Mouse (Mus musculus) layer of hippocampus, postnatal 25 days (tissue): Measurements from ENCODE around the gene Fkbp15. TPM values are rescaled to one million over a fixed set of nuclear protein-coding genes. Genes with fewer than 3 reads are reported as not detected.

Experiments used
- DNase-seq, 2 experiments: peaks; one replicate each; pipeline ENCODE4 v3.0.0; 2022; ENCODE audit warnings: mixed read lengths in 2 of 2, low spot score in 1 of 2; ENCODE audit errors: extremely low spot score in 1 of 2
- total RNA-seq, 2 experiments: library from RNA; stranded (reverse); gene quantifications; 2 replicates each; pipeline ENCODE4 v1.2.3; 2021

Fkbp15 gene
- total RNA-seq, 2 experiments from 2014 or later, result 38.1 to 44.2 TPM

- no peak for DNase-seq
Observed at GRCm38 (mm10) chr4:62372818-62373520, 12.6 kb upstream of the Fkbp15 start.

DNA sequence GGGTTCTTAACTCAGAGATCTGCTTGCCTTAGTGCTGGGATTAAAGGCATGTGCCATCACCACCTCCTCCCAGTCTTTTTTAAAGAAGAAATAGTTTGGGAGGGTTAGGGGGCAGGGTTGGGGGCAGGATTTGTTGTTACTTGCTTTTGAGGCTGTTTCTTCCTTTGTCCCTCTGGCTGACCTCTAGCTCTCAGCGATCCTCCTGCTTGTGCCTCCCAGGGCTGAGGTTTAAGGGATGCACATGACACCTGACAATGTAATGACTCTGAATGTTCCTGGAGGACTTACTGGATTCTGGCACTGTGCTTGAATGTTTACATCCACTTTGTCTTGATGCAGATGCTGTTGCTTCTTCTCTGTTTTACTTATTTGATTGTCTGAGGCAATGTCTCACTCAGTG, 12.1 kb upstream of the Fkbp15 start:
- no peak for DNase-seq

- no peak for DNase-seq
Observed at GRCm38 (mm10) chr4:62369091-62369490, 8.7 kb upstream of the Fkbp15 start.

- DNase-seq, result no peak
Observed at GRCm38 (mm10) chr4:62367586-62367985, 7.2 kb upstream of the Fkbp15 start.

DNA sequence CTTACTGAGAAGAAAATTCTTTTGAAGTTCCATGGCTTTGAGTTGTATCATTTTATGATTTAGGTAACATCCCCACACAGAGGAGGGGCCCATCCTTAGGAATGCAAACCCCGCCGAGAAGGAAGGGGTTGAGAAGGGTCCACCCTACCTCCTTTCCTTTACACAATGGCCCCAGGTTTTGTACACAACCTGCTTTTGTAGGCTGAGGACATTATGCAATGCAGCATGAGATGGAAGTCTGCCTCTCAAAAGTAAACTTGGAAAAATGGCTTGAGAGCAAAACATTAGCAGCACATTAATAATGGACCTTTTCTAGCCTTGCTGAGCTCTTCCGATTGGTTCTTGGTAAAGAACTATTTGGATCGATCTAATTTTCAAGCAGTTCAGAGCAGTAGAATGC, 5.9 kb upstream of the Fkbp15 start:
- DNase-seq, result no peak

DNA sequence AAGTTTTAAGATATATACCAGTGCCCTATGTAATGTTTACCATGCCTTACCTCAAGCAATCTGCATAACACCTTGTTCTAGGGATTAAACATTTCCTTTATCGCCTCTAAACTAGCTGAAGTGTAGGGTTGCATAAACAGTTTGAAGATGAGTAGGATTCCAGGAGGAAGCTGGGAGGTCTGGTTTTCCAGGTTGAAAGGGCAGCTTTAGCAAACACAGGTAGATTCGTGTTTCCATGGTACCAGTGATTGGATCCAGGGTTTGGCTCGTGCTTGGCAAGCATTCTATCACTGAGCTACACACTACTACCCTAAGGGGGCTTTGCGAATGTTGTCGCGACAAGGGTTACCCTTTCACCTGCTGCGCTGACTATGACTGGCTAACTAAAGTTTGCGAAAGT, 4.0 kb upstream of the Fkbp15 start:
- DNase-seq, result no peak

GRCm38 (mm10) chr4:62362437-62362836, 2.1 kb upstream of the Fkbp15 start:
- DNase-seq, result no peak

- no peak for DNase-seq
Observed at GRCm38 (mm10) chr4:62361997-62362396, 1.6 kb upstream of the Fkbp15 start.

DNA sequence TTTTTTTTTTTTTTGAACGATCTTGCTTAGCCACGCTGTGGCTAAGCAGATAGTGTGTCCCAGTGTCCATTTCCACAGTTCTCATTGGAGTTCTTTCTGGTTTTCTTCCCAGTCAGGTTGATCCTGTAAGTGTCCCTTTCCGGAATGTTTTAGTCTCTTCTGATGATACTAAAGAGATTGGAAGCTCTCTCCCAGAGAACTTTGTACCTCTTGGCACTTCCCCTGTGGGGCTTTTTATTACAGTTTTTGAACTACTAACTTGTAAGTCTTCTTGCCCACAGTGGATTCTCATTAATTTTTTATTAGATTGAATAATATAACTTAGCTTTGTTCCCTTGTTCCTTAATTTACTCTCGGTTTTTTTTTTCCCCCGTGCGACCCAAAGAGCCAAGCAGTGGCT, 1.2 kb upstream of the Fkbp15 start:
- DNase-seq, result no peak

- DNase-seq, result no peak
Observed at GRCm38 (mm10) chr4:62360805-62361455, 582 bp upstream of the Fkbp15 start.

GRCm38 (mm10) chr4:62359256-62359775, 1.0 kb downstream of the Fkbp15 start:
- no peak for DNase-seq

GRCm38 (mm10) chr4:62357631-62358148, 2.7 kb downstream of the Fkbp15 start:
- no peak for DNase-seq

DNA sequence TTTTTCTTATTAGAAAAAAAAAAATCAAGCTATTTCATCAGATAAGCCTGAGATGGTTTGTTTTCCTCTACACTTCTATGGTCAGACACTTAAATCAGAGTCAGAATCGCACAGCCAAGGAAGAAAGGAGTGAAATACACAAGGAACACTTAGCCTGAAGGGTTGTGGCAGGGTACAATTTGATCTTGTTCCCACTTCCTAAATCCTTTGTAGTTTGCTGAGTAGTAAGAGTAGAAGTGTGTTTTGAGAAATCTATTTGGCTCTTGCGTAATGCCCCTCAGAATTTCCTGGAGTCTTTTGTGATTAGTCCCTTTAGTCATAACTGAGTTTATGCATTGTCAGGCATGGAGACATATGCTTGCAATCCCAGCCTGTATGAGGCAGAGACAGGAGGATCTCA, 11.0 kb downstream of the Fkbp15 start:
- no peak for DNase-seq

DNA sequence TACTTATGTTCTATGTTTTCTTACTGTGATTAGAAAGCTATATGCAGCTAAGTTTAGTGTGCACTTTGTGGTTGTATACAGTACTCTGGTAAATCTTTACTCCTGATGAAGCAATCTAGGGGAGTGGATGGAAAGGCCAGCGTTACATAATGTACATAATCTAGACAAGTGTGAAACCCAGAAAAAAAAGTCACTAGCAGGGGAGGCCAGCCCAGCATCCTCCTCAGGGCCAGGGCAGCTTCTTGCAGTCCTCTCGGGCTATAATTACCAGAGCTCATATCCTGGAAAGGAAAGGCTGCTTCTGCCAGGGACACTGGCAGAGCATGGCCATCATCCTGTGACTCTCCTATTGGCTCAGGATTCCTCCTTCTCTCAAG, 12.0 kb downstream of the Fkbp15 start:
- DNase-seq, result no peak

DNA sequence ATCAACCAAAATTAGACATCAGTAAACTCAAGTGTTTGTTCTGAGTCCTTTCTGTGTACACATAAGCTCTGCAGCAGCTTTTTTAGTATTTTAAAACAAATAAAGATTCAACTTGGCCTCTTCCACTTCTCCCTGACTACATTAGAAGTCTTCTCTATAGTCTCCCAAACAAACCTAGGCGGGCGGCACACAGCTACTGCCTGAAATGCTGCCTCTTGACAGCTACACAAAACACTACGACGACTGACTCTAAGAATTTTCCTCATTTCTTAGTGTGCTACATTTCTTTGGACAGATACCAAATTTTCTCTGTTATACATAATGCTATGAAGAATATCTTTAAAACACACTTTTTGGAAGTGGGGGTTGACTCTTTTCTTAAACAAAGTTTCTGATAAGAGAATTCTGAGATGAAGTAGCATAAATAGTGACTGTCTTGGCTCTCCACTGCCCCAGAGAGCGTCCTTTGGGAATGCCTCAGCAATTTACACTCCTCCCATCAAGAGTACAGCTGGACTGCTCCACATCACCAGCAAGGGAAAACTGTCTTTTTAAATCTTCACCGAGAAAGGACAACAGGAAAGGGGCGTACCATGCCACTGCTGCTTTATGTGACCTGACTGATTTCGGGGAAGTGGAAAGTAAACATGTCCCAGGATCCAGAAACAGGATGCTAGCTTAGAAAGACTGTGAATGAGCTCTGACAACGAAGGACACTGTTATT, 12.6 kb downstream of the Fkbp15 start:
- no peak for DNase-seq

GRCm38 (mm10) chr4:62345827-62346226, 14.5 kb downstream of the Fkbp15 start:
- DNase-seq, result no peak

- no peak for DNase-seq
Observed at GRCm38 (mm10) chr4:62344000-62344399, 16.3 kb downstream of the Fkbp15 start.

DNA sequence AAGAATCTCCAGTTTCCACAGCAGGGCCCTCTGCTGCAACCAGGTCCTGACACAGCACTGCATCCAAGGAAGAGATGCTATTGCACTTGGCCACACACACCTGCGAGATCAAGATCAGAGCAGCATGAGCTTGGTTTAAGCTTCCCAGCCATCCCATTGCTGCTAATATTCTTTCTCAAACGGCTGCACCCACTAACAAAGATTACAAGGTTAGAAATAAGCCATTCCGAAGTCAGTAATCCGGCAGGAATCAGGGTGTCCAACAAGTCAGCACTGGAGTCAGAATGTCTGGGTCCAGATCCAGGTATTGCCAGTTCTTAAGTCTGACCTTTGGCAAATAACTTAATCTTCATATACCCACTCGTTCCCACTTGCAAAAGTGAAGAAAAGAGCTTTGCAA, 21.8 kb downstream of the Fkbp15 start:
- DNase-seq, result no peak

DNA sequence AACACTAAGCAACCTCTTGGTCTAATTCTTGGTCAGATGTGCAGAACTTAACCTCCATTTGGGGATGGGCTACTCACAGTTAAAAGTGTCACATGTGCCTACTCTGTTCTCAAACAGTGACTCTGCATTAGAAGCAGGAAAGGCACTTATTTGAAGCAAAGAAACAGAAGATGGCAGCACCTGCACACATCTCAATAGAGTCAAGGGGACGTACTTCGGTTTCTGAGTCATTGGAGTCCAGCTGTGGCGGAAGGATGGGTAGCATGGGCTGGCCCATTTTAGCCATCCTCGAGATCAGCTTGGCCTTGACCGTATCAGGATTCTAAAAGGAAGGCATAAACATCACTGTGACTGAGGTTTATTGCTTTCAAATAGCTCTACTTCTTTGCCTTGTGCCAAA, 28.4 kb downstream of the Fkbp15 start:
- no peak for DNase-seq

- no peak for DNase-seq
Observed at GRCm38 (mm10) chr4:62328941-62329660, 31.2 kb downstream of the Fkbp15 start.

GRCm38 (mm10) chr4:62326111-62326510, 34.2 kb downstream of the Fkbp15 start:
- no peak for DNase-seq
